Mouse (Mus musculus) lung, postnatal 4 days (tissue): ENCODE measurements around the gene Ttll5.

Experiments used
- DNase-seq, 2 experiments: peaks; one replicate each; pipeline ENCODE4 v3.0.0; 2021

Ttll5 gene

GRCm38 (mm10) chr12:85824438-85825264 is at the start of gene Ttll5, which contains the start of gene Erg28:
TSS of gene Ttll5 (plus strand) at chr12:85824659.
TSS of gene Erg28 (minus strand) at chr12:85824550.
- DNase-seq, result peak; percentile 95 to 97

- no peak for DNase-seq
Observed at GRCm38 (mm10) chr12:85778962-85779361, 45.5 kb upstream of the Ttll5 start.

GRCm38 (mm10) chr12:85779707-85780106 is 44.8 kb upstream of the Ttll5 start:
- no peak for DNase-seq

- no peak for DNase-seq
Observed at GRCm38 (mm10) chr12:85781606-85782005, 42.9 kb upstream of the Ttll5 start.

- DNase-seq, result no peak
Observed at GRCm38 (mm10) chr12:85784916-85785815, 39.3 kb upstream of the Ttll5 start.

GRCm38 (mm10) chr12:85792158-85792557 is 32.3 kb upstream of the Ttll5 start:
- DNase-seq, result no peak

GRCm38 (mm10) chr12:85792821-85793346 is 31.6 kb upstream of the Ttll5 start:
- DNase-seq, result peak; percentile 39 to 71

GRCm38 (mm10) chr12:85794094-85794493 is 30.4 kb upstream of the Ttll5 start:
- no peak for DNase-seq

GRCm38 (mm10) chr12:85795551-85795950 is 28.9 kb upstream of the Ttll5 start:
- no peak for DNase-seq

- DNase-seq, result no peak
Observed at GRCm38 (mm10) chr12:85800031-85800430, 24.4 kb upstream of the Ttll5 start.

GRCm38 (mm10) chr12:85809726-85810125 is 14.7 kb upstream of the Ttll5 start:
- DNase-seq, result no peak

GRCm38 (mm10) chr12:85810959-85811358 is 13.5 kb upstream of the Ttll5 start:
- no peak for DNase-seq

GRCm38 (mm10) chr12:85811676-85812075 is 12.8 kb upstream of the Ttll5 start:
- no peak for DNase-seq

- peak; percentile 72 to 81 for DNase-seq
Observed at GRCm38 (mm10) chr12:85813599-85813998, 10.9 kb upstream of the Ttll5 start.

- DNase-seq, result peak; percentile 47 to 48
Observed at GRCm38 (mm10) chr12:85822051-85822450, 2.4 kb upstream of the Ttll5 start.

- DNase-seq, result no peak
Observed at GRCm38 (mm10) chr12:85825361-85825760, 902 bp downstream of the Ttll5 start.

- no peak for DNase-seq
Observed at GRCm38 (mm10) chr12:85825822-85826221, 1.4 kb downstream of the Ttll5 start.

- DNase-seq, result no peak
Observed at GRCm38 (mm10) chr12:85828856-85829255, 4.4 kb downstream of the Ttll5 start.

- no peak for DNase-seq
Observed at GRCm38 (mm10) chr12:85829866-85830265, 5.4 kb downstream of the Ttll5 start.

GRCm38 (mm10) chr12:85830691-85831090 is 6.2 kb downstream of the Ttll5 start:
- no peak for DNase-seq

- DNase-seq, result no peak
Observed at GRCm38 (mm10) chr12:85834543-85834942, 10.1 kb downstream of the Ttll5 start.

- DNase-seq, result no peak
Observed at GRCm38 (mm10) chr12:85837765-85838164, 13.3 kb downstream of the Ttll5 start.

GRCm38 (mm10) chr12:85839371-85840000 is 15.0 kb downstream of the Ttll5 start:
- DNase-seq, result no peak
